In genomic region chr16:52466770-52467169, GRCm38 (mm10) we compare ENCODE assay signal across 26 mouse cellular contexts.
"Had no signal": no experiment of that assay in that cellular context is flagged by ENCODE, and none has a peak within 500 bp of the region (broad histone marks: within the 10 kb centered on the region; RNA-seq: fewer than 3 reads in every experiment).

No protein-coding gene starts in this region.

- ATAC-seq: hindbrain, embryonic 16.5 days; inflammation-experienced regulatory T-cells, adult 6 months; intestine, embryonic 15.5 days; intestine, postnatal 0 days had no signal

- DNase-seq: gastrocnemius, adult 2 months; gastrocnemius, postnatal 10 days; gastrocnemius, postnatal 25 days; heart, adult 18-20 months; heart, postnatal 10 days; heart, postnatal 4 days; kidney, adult 9 months; kidney, postnatal 14 days; kidney, postnatal 4 days; liver; liver, embryonic 13.5 days had no signal

- H3K27ac ChIP-seq: gastrocnemius, adult 2 months; heart, embryonic 10.5 days; hindbrain, embryonic 10.5 days; hindbrain, embryonic 12.5 days; hindbrain, embryonic 14.5 days; intestine, embryonic 15.5 days; layer of hippocampus, adult 2 months; left cerebral cortex, adult 2 months; limb, embryonic 10.5 days; limb, embryonic 12.5 days; liver, embryonic 13.5 days; liver, embryonic 15.5 days had no signal

- H3K36me3 ChIP-seq: heart, embryonic 10.5 days; heart, embryonic 12.5 days; hindbrain, embryonic 10.5 days; hindbrain, embryonic 12.5 days; intestine, embryonic 15.5 days; limb, embryonic 10.5 days; limb, embryonic 12.5 days; liver, embryonic 13.5 days; liver, embryonic 15.5 days had no signal

- H3K4me2 ChIP-seq: heart, embryonic 12.5 days; hindbrain, embryonic 12.5 days; hindbrain, embryonic 14.5 days; intestine, embryonic 15.5 days; limb, embryonic 12.5 days; liver, embryonic 11.5 days; liver, embryonic 13.5 days; liver, embryonic 15.5 days had no signal

- H3K4me3 ChIP-seq: gastrocnemius, adult 2 months; heart, embryonic 10.5 days; heart, embryonic 12.5 days; hindbrain, embryonic 10.5 days; hindbrain, embryonic 12.5 days; intestine, embryonic 15.5 days; layer of hippocampus, adult 2 months; left cerebral cortex, adult 2 months; limb, embryonic 10.5 days; limb, embryonic 12.5 days; liver, embryonic 13.5 days; liver, embryonic 15.5 days had no signal

- H3K27me3 ChIP-seq: heart, embryonic 12.5 days; hindbrain, embryonic 12.5 days; intestine, embryonic 15.5 days; limb, embryonic 12.5 days; liver, embryonic 13.5 days; liver, embryonic 15.5 days had no signal

- H3K9me3 ChIP-seq: heart, embryonic 10.5 days; heart, embryonic 12.5 days; hindbrain, embryonic 10.5 days; hindbrain, embryonic 12.5 days; intestine, embryonic 15.5 days; limb, embryonic 10.5 days; limb, embryonic 12.5 days; liver, embryonic 13.5 days; liver, embryonic 15.5 days had no signal

- H3K9ac ChIP-seq: heart, embryonic 12.5 days; hindbrain, embryonic 12.5 days; hindbrain, embryonic 14.5 days; intestine, embryonic 15.5 days; limb, embryonic 12.5 days; liver, embryonic 13.5 days; liver, embryonic 15.5 days had no signal

- H3K4me1 ChIP-seq: heart, embryonic 10.5 days; heart, embryonic 12.5 days; hindbrain, embryonic 10.5 days; hindbrain, embryonic 12.5 days; intestine, embryonic 15.5 days; limb, embryonic 10.5 days; limb, embryonic 12.5 days; liver, embryonic 13.5 days; liver, embryonic 15.5 days had no signal
